Mouse (Mus musculus) adrenal gland (tissue): ENCODE results near the gene Sash3.

Source experiments
- intact Hi-C: fragments of 180-260 bp; cut with DNase I; formaldehyde crosslinking; loops from one replicate; pipeline ENCODE4 v1.15.1; 2025

Gene Sash3

GRCm38 (mm10) chrX:48140286-48140877, 5.9 kb upstream of the Sash3 start:
- intact Hi-C loops = no loop called here

- intact Hi-C loops = no loop called here
Measured at GRCm38 (mm10) chrX:48141481-48141880, 4.8 kb upstream of the Sash3 start.

GRCm38 (mm10) chrX:48143415-48144335, 2.6 kb upstream of the Sash3 start:
- intact Hi-C loops = no loop called here

- intact Hi-C loops = no loop called here
Measured at GRCm38 (mm10) chrX:48147226-48147625, 990 bp downstream of the Sash3 start.

GRCm38 (mm10) chrX:48147741-48148186, 1.5 kb downstream of the Sash3 start:
- intact Hi-C loops = no loop called here

- intact Hi-C loops = no loop called here
Measured at GRCm38 (mm10) chrX:48152106-48152505, 5.9 kb downstream of the Sash3 start.

GRCm38 (mm10) chrX:48153414-48153813, 7.2 kb downstream of the Sash3 start:
- intact Hi-C loops = no loop called here

GRCm38 (mm10) chrX:48153949-48154348, 7.7 kb downstream of the Sash3 start:
- intact Hi-C loops = no loop called here

GRCm38 (mm10) chrX:48155489-48155888, 9.3 kb downstream of the Sash3 start:
- intact Hi-C loops = no loop called here

- intact Hi-C loops = no loop called here
Measured at GRCm38 (mm10) chrX:48157396-48157795, 11.2 kb downstream of the Sash3 start.

GRCm38 (mm10) chrX:48158229-48158919, 12.1 kb downstream of the Sash3 start:
- intact Hi-C loops = no loop called here

- intact Hi-C loops = no loop called here
Measured at GRCm38 (mm10) chrX:48169892-48170291, 23.7 kb downstream of the Sash3 start.

- intact Hi-C loops = no loop called here
Measured at GRCm38 (mm10) chrX:48170368-48170767, 24.1 kb downstream of the Sash3 start.

- intact Hi-C loops = no loop called here
Measured at GRCm38 (mm10) chrX:48181844-48182243, 35.6 kb downstream of the Sash3 start.

GRCm38 (mm10) chrX:48184703-48185102, 38.5 kb downstream of the Sash3 start:
- intact Hi-C loops = no loop called here

- intact Hi-C loops = no loop called here
Measured at GRCm38 (mm10) chrX:48191261-48191660, 45.0 kb downstream of the Sash3 start.

GRCm38 (mm10) chrX:48193235-48194152, 47.3 kb downstream of the Sash3 start:
- intact Hi-C loops = no loop called here

- intact Hi-C loops = no loop called here
Measured at GRCm38 (mm10) chrX:48197856-48198255, 51.6 kb downstream of the Sash3 start.

GRCm38 (mm10) chrX:48199026-48199425, 52.8 kb downstream of the Sash3 start:
- intact Hi-C loops = no loop called here

- intact Hi-C loops = no loop called here
Measured at GRCm38 (mm10) chrX:48200699-48201098, 54.5 kb downstream of the Sash3 start.

GRCm38 (mm10) chrX:48201973-48202372, 55.7 kb downstream of the Sash3 start:
- intact Hi-C loops = no loop called here
